Mouse (Mus musculus): ENCODE results near the gene Gm21746. TPM values are rescaled to one million over a fixed set of nuclear protein-coding genes. Genes with fewer than 3 reads are reported as not detected.

Gene Gm21746
- polyA plus RNA-seq (2014; fragmentation: Illumina TruSeq; extraction: RNeasy Lipid Tissue Mini Kit (QIAGEN cat#74804); ENCODE audit: low read depth, low replicate concordance): not detected

GRCm38 (mm10) chrY:6237895-6238294 lies at the start of gene Gm21746:
Gene Gm21746, minus strand, starts transcription at chrY:6237995.

DNA sequence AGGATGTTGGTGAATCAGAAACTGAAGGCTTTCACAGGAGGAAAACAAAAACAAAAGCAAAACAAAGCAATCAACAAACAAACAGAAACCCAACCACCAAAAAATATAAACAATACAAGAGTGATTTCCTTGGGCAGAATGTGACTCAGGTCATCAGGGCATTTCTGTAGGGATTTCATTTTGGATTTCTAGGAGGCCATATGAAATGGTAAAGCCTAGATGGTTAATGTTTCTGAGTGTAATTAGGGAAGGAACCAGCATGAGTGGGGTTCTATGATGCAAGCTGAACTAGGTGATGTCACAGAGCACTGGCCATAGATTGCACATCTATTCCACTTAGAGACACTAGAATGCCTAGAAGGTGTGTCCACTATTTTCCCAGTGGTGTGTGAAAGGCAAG lies 29.0 kb upstream of the Gm21746 start, which contains the start of gene Gm20873:
Gene Gm20873 (plus strand): TSS at position 301 of the 400 bp plus-strand sequence.

Other genes starting within 250 kb of the Gm21746 start
- gene Gm20873, start 29.1 kb upstream of the Gm21746 start, polyA plus RNA-seq (2014; fragmentation: Illumina TruSeq; extraction: RNeasy Lipid Tissue Mini Kit (QIAGEN cat#74804); ENCODE audit: low read depth, low replicate concordance): 3.7 TPM

Data from testis, adult 10 weeks (tissue).